Mouse (Mus musculus) embryonic facial prominence, embryonic 10.5 days (tissue): Measurements from ENCODE around the gene Bicd1. TPM values are rescaled to one million over a fixed set of nuclear protein-coding genes. Genes with fewer than 3 reads are reported as not detected.
"Not testable (repeated sequence)": the region's sequence is repeated elsewhere in the genome, so short reads cannot be mapped to it uniquely, and the experiment has no call there.

Experiments
- DNase-seq: peaks from one replicate; pipeline ENCODE4 v3.0.0-alpha.2; 2017; ENCODE audit warnings: low spot score
- H3K27ac ChIP-seq: fragments of 300-500 bp; sonication (generic); replicated peaks from 2 replicates; pipeline ENCODE4 v1.5.1; 2016; ENCODE audit warnings: mild to moderate bottlenecking
- H3K27me3 ChIP-seq: fragments of 300-500 bp; sonication (generic); replicated peaks from 2 replicates; pipeline ENCODE4 v1.6.1; 2016; ENCODE audit warnings: low read depth, mild to moderate bottlenecking; ENCODE audit not compliant: poor library complexity, severe bottlenecking
- H3K36me3 ChIP-seq: fragments of 300-500 bp; sonication (generic); replicated peaks from 2 replicates; pipeline ENCODE4 v1.6.1; 2016; ENCODE audit warnings: mild to moderate bottlenecking, moderate library complexity
- H3K4me1 ChIP-seq: fragments of 300-500 bp; sonication (generic); 2 replicates; pipeline ENCODE4 v1.6.1; 2016
- H3K4me3 ChIP-seq: fragments of 300-500 bp; sonication (generic); 2 replicates; pipeline ENCODE4 v1.5.1; 2016; ENCODE audit warnings: mild to moderate bottlenecking, moderate library complexity
- H3K9me3 ChIP-seq: fragments of 300-500 bp; sonication (generic); 2 replicates; pipeline ENCODE4 v1.6.1; 2016; ENCODE audit warnings: mild to moderate bottlenecking
- WGBS: fragments of 180-500 bp; shearing (Covaris S2); methylation state at CpG from one replicate; pipeline ENCODE4 v1.1.7; 2016; 5-methylcytosine and 5-hydroxymethylcytosine counted together
- polyA plus RNA-seq: library from polyadenylated mRNA; unstranded; fragments of >200 nt; fragmentation: Nextera tagmentation; extraction: Ambion mirVana; gene quantifications from 2 replicates; pipeline ENCODE4 v1.2.1, GENCODE M21; 2016

The Bicd1 gene
- 7.9 and 8.0 TPM in 2 replicates for polyA plus RNA-seq

DNA sequence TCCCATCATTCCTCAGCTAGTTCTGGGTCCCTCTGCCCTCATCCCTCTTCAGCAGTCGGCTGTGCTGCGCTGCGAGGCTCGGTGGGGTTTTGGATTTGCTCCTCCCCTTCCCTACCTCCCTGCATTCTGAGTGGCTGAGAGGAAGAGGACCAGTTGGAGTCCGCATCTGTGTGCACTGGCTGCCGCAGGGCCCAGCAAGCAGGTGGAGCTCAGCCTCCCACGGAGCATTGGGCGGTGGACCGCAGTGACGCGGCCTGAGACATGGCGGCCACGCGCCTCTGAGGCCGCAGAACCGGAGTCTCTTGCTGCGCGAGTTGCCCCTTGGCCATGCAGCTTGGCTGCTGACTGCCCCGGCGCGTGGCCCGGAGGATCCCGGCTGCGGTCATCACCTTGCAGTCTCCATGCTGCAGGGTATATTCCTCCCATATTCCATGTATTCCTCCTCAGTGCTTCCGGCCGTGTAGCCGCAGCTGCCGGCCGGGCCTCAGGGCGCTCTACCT is at the start of gene Bicd1:
Bicd1 (plus strand) TSS at position 54 of the 500 bp plus-strand sequence.
- Histone ChIP-seq H3K27me3 (peaks cover 11% of the 10 kb centered on the region; the same call in 1 of the 2 replicates), H3K27ac (peak within 1 kb of the TSS; percentile 85), H3K36me3 (no peaks in the 10 kb centered on the region), H3K9me3 (no peaks in the 10 kb centered on the region), H3K4me3 (peak within 1 kb of the TSS; percentile 81), H3K4me1 (peaks cover 15% of the 10 kb centered on the region)
- peak; percentile 87 for DNase-seq
- WGBS: under 1% methylated on average over 30 of the region's 30 CpGs

DNA sequence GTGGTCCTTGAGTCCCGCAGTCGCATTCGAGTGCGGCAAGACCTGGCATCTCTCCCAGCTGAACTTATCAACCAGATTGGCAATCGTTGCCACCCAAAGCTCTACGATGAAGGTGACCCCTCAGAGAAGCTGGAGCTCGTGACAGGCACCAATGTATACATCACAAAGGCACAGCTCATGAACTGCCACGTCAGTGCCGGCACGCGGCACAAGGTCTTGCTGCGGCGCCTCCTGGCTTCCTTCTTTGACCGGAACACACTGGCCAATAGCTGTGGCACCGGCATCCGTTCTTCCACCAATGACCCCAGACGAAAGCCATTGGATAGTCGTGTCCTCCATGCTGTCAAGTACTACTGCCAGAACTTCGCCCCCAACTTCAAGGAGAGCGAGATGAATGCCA is 46.2 kb upstream of the Bicd1 start:
- not testable (repeated sequence) for H3K36me3 ChIP-seq, DNase-seq, H3K4me3 ChIP-seq, H3K4me1 ChIP-seq, H3K27me3 ChIP-seq, H3K27ac ChIP-seq, H3K9me3 ChIP-seq
- 96% methylated on average over 20 of the region's 20 CpGs for WGBS

DNA sequence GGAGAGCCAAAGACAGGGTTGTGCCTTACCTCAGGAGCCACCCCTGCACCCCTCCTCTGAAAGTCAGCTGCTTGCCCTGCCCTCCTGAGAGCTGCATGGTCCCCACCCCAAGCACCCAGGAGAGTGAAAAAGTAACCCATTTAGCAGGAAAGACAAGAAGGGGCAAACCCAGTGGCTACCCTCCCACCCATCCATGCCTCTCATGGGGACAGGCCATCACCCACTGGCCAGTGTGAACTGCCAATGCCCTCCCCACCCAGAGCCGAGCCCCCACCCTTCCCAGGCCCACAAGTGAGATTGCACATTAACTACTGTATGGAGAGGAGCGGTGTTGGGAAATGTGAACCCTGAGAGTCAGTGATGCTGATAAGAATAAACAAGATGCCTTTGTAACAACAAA is 42.7 kb upstream of the Bicd1 start:
- not testable (repeated sequence) for H3K9me3 ChIP-seq, H3K4me1 ChIP-seq, H3K4me3 ChIP-seq, H3K36me3 ChIP-seq, H3K27me3 ChIP-seq, DNase-seq, H3K27ac ChIP-seq
- WGBS: 87% methylated on average over 2 of the region's 2 CpGs

DNA sequence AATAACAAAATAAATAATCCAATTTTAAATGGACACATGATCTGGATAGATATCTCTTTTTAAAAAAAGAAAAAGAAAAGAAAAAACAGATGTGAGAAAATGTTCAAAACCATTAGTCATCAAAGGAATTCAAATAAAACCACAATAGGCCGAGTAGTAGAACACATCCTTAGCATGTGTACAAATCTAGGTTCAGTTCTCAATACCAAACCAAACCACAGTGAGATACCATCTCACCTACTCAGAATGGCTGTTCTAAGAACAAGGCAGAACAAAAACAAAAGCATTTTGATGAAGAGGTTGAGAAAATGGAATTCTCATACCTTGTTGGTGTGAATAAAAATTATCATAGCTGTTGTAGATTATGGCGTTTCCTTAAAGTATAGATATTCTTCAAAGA is 42.3 kb upstream of the Bicd1 start:
- H3K27ac ChIP-seq: no peak overlapping the region
- peaks cover 5% of the 10 kb centered on the region; the same call in 1 of the 2 replicates for H3K9me3 ChIP-seq
- no peak overlapping the region for H3K4me3 ChIP-seq
- 90% methylated on average over 2 of the region's 2 CpGs for WGBS
- DNase-seq: no peak
- no peaks in the 10 kb centered on the region for H3K4me1 ChIP-seq
- H3K36me3 ChIP-seq: no peaks in the 10 kb centered on the region
- H3K27me3 ChIP-seq: no peaks in the 10 kb centered on the region

DNA sequence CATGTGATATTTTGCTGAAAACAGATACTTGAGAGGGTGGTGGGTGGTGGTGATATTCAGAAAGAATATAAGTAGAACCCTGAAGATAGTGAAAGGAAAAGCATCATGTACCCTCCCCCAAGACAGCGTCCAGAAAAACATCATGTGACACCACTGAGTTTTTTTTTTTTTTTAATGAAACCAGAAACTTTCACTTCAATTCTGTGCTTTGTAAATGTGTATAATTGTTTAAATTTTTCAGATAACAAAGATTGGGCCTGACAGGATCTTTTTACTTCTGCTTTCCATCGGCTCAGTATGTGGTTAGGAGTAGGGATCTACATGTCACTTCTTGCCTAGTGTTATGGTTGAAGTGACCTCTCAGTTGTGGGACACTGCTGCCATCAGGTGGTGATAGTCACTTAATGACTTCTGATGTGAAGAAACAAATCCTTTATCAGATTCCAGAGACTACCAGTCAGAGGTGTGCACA is 33.7 kb upstream of the Bicd1 start:
- peak; percentile 62 for DNase-seq
- Histone ChIP-seq H3K9me3 (no peaks in the 10 kb centered on the region), H3K27ac (no peak overlapping the region), H3K36me3 (no peaks in the 10 kb centered on the region), H3K27me3 (no peaks in the 10 kb centered on the region), H3K4me3 (no peak overlapping the region), H3K4me1 (no peaks in the 10 kb centered on the region)
- 69% methylated on average over 2 of the region's 2 CpGs for WGBS

DNA sequence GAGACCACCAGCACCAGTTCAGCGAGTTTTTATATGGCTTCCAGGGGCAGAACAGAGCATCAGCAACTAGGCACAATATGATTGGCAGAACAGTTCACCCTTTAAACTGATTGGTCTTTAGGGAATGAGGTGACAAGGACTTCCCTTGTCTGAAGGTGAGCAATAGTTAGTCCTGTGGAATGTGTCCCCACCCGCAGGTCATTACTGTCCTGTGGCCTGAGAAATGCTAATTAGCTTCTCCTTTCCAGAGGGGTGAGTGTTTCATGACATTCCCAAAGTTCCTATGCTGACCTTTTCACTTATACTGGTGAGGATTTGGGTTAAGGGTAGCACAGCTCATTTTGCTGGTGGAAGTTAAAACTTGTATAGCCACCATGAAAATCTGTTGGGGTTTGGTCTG is 25.2 kb upstream of the Bicd1 start:
- H3K4me1 ChIP-seq: no peaks in the 10 kb centered on the region
- 70% methylated on average over 2 of the region's 2 CpGs for WGBS

DNA sequence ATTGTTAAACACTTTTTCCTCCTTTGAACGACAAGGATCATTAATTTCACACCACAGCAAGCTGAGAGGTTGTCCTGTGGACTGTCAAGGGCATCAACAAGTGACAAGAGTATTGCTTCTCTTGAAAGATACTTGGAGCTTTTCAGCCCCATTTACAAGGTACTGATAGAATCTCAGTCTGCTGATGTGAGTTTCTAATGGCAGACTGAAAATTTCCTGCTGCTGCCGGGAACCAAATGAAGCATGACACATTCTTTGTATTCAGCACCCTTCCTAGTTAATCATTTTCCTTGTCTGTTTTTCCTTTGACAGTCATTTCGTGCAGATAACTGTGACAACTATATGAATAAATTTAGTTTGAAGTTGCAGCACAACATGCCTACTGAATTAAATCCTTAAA is 22.3 kb upstream of the Bicd1 start:
- DNase-seq: no peak
- 68% methylated on average over 3 of the region's 3 CpGs for WGBS
- Histone ChIP-seq H3K27ac (no peak overlapping the region), H3K36me3 (no peaks in the 10 kb centered on the region), H3K4me1 (no peaks in the 10 kb centered on the region), H3K9me3 (no peaks in the 10 kb centered on the region), H3K4me3 (no peak overlapping the region), H3K27me3 (no peaks in the 10 kb centered on the region)

More for the DNA sequence above, 25.2 kb upstream of the Bicd1 start:
- no peak for DNase-seq
- Histone ChIP-seq H3K4me3 (no peak overlapping the region), H3K27me3 (no peaks in the 10 kb centered on the region), H3K36me3 (no peaks in the 10 kb centered on the region), H3K9me3 (no peaks in the 10 kb centered on the region), H3K27ac (no peak overlapping the region)

DNA sequence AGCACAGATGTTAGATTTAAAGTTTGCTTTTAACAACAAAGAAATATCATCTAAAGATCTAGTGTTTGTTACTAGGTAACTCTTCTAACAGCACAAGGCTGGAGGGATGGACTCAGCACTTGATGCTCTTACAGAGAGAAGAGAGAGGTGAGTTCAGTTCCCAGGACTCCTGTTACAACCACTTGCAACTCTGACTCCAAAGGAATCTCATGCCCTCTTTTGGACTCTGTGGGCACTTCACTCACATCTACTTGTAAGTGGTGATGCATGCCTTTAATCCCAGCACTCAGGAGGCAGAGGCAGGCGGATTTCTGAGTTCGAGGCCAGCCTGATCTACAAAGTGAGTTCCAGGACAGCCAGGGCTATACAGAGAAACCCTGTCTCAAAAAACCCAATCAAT is 19.1 kb upstream of the Bicd1 start:
- not testable (repeated sequence) for H3K4me3 ChIP-seq, DNase-seq, H3K4me1 ChIP-seq, H3K9me3 ChIP-seq, H3K27me3 ChIP-seq, H3K36me3 ChIP-seq, H3K27ac ChIP-seq
- 91% methylated on average over 2 of the region's 2 CpGs for WGBS

DNA sequence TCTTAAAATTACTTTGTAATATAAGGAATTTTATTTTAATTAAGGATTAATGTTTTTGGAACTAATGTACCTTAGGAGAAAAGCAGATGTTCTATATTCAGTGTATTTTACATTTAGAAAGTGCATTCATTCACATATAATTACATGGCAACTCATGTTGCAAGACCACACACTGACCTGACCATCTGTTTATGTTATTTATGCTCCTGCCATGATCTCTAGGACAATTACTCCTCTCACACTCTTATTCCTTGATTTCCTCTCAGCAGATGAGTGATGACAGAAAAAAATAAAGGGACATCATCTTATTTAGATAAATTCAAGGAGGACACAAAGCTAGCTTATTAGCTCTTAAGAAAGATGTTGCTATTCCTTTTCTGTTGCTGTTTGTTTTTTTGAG is 9.3 kb upstream of the Bicd1 start:
- no peaks in the 10 kb centered on the region for H3K9me3 ChIP-seq
- H3K27ac ChIP-seq: no peak overlapping the region
- H3K4me3 ChIP-seq: no peak overlapping the region
- no peaks in the 10 kb centered on the region for H3K36me3 ChIP-seq
- no peak for DNase-seq
- H3K4me1 ChIP-seq: no peaks in the 10 kb centered on the region
- no peaks in the 10 kb centered on the region for H3K27me3 ChIP-seq

DNA sequence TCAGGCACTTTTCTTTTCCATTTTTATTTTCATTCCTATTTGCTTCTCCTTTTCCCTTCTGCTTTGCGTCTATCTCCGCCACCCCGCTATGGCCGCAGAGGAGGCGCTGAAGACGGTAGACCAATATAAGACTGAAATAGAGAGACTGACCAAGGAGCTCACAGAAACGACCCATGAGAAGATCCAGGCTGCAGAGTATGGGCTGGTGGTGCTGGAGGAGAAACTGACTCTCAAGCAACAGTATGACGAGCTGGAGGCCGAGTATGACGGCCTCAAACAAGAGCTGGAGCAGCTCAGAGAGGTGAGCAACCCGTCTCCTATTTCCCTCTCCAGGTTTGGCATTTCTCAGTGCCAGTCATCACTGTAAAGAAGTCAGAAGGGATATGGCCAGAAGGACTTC is 655 bp downstream of the Bicd1 start:
- DNase-seq: no peak
- H3K27ac ChIP-seq: peak overlapping the region; percentile 85
- peaks cover 11% of the 10 kb centered on the region; the same call in 1 of the 2 replicates for H3K27me3 ChIP-seq
- no peaks in the 10 kb centered on the region; the same call in 1 of the 2 replicates for H3K36me3 ChIP-seq
- H3K4me1 ChIP-seq: peaks cover 15% of the 10 kb centered on the region
- peak overlapping the region; percentile 81 for H3K4me3 ChIP-seq
- WGBS: 1% methylated on average over 11 of the region's 11 CpGs
- no peaks in the 10 kb centered on the region for H3K9me3 ChIP-seq

DNA sequence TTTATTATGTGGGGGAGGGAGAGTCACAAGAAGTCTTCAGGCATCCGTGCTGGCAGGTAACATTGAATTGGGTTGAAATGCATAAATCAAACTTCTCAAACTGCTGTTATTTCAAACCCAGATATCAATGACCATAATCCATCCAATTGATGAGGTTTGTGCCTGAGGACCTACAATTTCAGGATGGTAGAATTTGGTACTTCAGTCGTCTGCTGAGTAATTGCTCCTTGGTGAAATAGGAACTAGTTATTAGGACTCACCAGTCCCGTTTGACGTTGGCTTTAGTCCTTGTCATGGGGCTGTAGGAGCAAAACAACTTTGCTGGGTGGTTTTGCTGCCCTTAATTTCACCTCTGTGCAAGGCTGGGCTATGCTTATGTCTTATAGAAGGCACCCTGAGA is 1.2 kb downstream of the Bicd1 start:
- peaks cover 15% of the 10 kb centered on the region for H3K4me1 ChIP-seq
- no peak for DNase-seq
- no peaks in the 10 kb centered on the region; the same call in 1 of the 2 replicates for H3K36me3 ChIP-seq
- no peak overlapping the region for H3K27ac ChIP-seq
- peaks cover 11% of the 10 kb centered on the region; the same call in 1 of the 2 replicates for H3K27me3 ChIP-seq
- H3K4me3 ChIP-seq: peak overlapping the region; percentile 81
- no peaks in the 10 kb centered on the region for H3K9me3 ChIP-seq
- WGBS: 15% methylated on average over 4 of the region's 4 CpGs

DNA sequence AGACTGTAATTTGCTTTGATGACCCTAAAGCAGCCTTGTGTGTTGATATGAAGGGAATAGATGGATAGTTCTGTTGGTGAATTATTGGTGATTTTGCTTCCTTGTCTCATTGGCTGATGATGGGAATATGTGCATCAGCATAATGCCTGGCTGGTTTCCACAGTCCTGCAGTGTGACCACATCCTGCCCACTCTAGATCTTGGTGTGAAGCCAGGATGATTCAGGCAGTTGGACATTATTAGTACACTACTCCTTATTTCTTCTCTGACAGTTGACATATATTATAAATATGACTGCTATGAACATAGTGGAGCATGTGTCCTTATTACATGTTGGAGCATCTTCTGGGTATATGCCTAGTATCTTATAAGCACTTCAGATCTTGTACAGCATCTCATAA is 4.6 kb downstream of the Bicd1 start:
- no peaks in the 10 kb centered on the region; the same call in 1 of the 2 replicates for H3K36me3 ChIP-seq
- no peak for DNase-seq
- H3K27me3 ChIP-seq: 0 out of 2 replicates have a peak, but pooled peaks cover 3% of the 10 kb centered on the region
- H3K4me3 ChIP-seq: no peak overlapping the region
- no peak overlapping the region for H3K27ac ChIP-seq
- no peaks in the 10 kb centered on the region for H3K9me3 ChIP-seq
- H3K4me1 ChIP-seq: peaks cover 15% of the 10 kb centered on the region

DNA sequence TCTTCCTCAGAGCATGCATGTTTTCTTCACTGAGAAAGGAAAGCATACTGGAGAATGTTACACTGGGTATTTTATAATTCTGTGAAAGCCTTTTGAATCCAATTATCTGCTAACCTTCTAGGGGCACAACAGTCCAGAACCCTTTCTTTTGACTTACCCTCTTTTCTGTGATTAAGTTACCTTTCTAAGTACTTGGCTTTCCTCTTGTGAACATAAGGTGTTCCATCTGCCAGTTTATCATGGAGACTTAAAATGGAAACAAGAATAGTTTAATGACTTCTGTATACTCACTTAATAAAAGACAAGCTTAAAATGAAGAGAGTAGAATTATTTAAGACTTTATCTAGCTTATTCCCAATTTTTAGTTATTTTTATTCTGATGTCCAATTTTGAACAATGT is 16.1 kb downstream of the Bicd1 start:
- no peak overlapping the region for H3K4me3 ChIP-seq
- no peak overlapping the region for H3K27ac ChIP-seq
- no peak for DNase-seq
- no peaks in the 10 kb centered on the region for H3K27me3 ChIP-seq
- no peaks in the 10 kb centered on the region for H3K4me1 ChIP-seq
- no peaks in the 10 kb centered on the region for H3K36me3 ChIP-seq
- no peaks in the 10 kb centered on the region for H3K9me3 ChIP-seq
